Mouse (Mus musculus) cerebellum, postnatal 10 days (tissue): ENCODE measurements at regions not wholly inside any gene's neighbourhood (a gene's known extent, or its start where the extent isn't known, plus 50 kb on each side); places are given as distances from the start of the nearest gene placed in this dataset.
A peak's percentile ranks its signal among the peaks of the same experiment; 100 is the strongest.

Experiments
- DNase-seq, 2 experiments: peaks; one replicate each; pipeline ENCODE4 v3.0.0; 2021; ENCODE audit warnings: mixed read lengths in 2 of 2

DNA sequence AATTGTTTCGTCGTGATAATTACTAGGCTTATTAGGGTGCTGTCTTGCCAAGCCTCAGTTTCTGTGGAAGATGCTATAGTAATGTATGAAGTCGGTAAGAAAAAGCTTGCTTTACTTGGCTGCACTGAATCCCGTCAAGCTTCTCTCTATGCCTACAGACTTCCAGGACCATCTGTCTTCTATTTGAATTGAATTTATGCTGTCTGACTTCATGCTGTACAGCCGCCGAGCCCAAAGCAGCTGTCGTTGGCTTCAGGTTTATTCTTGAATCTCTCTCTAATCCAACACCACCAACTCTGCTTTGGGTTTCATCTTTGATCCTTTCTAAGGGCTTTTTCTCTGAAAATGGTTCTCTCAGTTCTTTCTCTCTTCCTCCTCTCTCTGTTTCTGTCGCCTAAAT is 227.4 kb upstream of the Cnr1 start:
- peak; percentile 51 to 60 for DNase-seq

DNA sequence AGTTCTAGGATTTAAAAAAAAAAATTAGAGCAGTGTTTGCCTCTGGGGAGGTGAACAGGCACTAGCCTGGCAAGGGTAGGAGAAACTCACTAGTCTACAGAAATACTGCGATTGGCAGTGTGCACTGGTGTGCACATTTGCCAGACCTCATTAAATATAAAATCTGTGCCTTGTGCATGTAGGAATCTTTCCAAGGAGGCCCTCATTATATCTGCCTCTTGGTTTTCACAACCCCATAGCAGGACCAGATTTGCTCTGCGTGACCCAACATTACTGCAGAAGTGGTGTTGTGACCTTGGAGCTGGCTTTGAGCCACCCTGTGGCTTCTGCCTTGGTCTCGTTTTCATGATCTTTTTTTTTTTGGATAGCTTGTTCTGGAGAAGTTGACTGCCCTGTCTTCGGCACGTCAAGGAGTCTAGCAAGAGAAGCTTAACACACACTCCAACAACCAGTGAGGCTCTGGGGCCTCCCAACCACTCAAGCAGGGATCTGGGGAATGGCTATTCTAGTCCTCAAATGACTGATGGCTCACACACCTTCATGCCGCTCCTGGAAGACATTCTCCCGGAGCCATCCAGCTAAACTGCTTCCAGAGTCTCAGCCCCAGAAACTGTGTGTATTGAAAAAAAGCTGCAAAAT is 222.2 kb upstream of the Cnr1 start:
- peak; percentile 78 to 82 for DNase-seq

DNA sequence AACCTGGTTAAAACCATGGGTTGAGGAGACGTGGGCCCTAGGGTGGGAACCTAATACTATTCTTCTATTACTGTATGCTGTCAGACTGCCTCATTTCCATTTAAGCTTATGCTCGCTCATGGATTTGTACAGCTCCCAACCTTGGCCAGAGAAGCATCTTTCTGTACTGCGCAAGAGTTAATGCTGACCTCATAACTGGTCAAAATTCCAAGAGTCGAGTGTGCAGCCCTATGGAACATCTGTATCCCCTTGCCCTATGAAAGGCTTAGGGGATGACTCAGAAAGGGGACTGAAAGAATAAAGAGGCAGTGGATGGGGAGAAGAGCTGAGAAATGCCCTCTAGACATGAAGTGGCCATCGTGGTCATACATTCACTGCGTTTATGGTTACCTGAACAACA is 218.7 kb upstream of the Cnr1 start:
- no peak for DNase-seq

DNA sequence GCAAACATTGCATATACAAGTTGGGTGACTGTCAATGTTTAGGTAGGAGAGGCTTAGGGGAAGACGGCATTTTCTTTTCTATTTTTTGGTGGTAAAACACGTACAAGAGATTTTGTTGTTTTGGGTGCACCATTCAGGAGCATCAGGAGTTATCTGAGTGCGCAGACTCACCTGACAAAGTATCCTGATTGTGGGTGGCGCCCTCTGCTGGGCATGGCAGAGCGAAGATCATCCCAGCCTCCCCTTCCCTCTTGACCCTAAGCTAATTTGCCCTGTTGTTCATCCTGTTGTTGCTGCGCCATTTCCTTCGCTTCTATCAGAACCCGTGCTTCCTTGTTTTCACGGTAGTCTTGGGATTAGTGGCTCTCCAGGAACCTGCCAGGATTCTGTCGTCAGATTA is 217.6 kb upstream of the Cnr1 start:
- peak; percentile 56 to 59 for DNase-seq

DNA sequence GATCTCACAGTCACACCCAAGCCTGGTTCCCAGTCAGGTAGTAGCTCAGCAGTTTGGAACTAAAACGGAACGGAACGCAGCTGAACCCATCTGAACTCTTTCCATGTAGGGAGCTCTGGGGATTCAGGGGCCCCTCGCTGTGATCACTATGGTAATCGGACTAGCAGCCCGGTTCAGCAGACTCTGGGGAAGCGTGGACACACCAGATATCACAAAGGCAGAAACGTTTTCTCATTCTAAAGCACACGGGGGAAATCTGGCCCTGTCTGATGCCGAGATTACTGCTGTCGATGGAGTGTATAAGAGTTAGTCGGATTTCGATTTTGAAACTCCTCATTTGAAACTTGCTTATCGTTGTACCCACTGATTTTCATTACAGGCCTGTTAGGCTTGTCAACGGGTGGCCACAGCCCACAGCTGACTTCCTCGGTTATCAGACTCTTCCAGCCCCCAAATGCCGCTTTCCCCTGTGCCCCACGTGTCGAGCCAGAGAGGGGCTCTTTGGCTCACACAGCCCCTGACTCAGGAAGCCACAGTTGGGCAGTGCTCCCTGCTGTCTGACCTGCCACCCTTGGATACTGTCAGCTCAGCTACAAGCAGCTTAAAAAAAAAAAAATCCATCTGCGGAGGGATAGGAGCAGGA is 207.8 kb upstream of the Cnr1 start:
- DNase-seq, result no peak

DNA sequence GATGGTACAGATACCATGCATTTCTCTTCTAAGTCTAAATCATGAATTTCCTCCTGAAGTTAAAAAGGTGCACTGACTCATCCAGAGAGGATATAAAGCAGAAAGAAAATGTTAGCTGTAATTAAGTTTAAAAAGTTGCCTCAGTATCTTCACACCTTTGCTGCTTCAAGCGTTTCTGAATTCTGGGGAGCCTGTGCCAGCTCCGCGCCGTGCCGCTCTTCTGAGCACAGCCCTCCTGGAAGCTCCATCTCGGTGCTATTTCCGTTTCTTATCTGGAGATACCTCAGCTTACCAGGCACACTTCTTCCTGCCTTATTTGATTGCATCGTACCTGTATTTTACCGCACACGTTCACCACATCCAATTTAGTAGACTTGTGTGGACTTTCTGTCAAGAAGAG is 203.4 kb upstream of the Cnr1 start:
- DNase-seq, result no peak

DNA sequence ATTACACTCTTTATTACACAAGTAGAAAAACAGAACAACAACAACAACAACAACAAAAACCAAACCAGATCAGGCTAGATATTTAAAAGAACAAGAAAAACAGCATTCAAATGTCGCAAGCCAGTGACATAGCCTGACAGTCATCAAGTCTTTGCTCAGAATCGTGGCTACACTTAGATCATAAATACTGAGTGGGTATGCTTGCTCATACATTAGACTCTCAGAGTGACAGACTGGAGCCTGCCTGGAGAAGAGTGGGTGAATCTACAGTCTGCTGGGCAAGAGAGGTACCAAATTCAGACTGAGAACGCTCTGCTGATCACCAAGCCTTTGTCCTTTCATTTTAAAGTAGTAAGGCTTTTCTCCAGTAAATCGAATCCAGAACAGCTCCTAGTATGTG is 202.4 kb upstream of the Cnr1 start:
- DNase-seq, result no peak

DNA sequence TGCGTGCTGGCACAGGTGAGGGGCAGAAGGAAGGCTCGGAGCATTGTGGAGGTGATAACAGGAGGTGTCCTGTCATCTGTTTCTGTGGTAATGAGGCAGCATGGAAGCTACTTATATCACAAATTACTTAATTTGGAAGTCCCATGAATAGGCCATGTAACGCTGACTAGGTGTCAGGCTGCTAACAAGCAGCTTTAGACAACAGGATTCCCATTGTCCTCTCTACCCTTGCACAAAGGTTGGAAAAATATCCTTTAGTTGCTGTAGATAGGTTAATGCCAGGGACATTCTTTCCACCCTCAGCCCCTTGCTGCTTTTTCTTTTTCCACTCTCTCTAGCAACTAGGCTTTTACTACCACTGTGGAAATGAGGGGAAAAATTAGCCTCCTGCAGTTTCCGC is 192.6 kb upstream of the Cnr1 start:
- no peak for DNase-seq

DNA sequence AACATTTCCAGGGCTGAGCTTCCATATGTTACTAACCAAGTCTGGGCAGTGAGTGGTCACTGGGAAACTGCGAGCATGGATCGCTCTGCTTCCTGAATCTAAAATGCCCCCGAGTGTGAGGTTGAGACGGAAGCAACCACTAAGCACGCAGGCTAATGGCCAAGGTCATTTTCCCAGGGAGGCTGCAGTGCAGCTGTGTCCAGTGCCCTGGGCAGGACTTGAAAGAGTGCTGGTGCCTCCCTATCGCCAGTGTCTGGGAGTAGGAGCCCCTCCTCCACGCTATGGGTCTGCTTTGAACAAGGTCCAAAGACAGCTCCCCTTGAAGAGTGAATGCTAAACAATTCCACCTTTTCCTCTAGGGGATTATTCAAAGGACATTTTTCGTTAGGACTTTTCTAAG is 189.5 kb upstream of the Cnr1 start:
- DNase-seq, result peak; percentile 44 to 49

DNA sequence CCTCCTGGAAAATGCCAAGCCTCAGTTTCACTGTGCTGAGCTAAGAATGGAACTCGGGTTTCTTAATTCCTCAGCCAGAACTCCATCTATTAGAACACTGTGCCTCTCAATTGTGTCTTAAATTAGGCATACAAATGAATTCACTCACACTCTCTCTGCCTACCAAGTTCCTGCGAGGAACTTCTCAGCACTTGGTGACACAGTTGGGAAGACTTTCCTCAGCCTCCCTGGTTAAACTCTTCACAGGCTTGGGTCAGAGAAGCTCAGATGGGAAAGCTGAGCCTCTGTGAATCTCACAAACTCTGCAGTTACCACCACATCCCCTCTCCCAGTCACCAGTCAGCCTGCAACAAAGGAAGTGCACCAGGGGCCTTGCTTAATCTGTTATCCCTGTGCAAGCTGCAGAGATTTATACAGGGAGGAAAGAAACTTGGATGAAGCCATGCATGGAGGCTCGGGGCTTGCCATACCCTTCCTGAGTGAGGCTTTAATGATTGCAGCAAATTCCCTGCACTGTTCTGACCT is 188.9 kb upstream of the Cnr1 start:
- peak; percentile 36 to 43 for DNase-seq

DNA sequence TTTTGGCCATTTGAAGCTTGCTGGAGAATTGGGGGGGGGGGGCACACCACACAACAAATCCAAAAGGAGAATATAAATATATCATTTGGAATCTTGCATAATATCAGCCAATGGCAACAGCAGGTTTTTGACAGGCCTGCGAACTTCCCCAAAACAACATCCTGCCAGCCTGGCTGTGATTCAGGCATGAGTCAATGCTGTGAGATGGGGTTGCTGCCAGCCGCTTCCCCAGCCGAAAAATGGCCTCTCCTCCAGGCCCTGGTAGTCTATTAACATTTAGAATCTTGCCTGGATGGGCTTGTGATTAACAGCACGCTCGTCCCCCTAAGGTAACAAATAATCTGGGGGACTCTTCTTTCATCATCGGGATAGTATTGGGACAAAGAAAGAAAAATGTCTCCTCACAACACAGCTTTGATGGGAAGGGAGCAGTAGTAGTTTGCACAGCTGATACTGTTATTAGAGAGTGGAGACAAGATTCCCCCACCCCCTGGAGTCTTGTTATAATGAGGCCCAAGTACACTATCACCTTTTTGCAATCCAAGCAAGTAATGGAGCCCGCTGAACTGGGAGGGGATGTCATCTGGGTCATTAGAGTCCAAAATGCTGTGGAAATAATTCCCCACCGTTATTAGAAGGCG is 188.2 kb upstream of the Cnr1 start:
- peak; percentile 87 to 90 for DNase-seq

DNA sequence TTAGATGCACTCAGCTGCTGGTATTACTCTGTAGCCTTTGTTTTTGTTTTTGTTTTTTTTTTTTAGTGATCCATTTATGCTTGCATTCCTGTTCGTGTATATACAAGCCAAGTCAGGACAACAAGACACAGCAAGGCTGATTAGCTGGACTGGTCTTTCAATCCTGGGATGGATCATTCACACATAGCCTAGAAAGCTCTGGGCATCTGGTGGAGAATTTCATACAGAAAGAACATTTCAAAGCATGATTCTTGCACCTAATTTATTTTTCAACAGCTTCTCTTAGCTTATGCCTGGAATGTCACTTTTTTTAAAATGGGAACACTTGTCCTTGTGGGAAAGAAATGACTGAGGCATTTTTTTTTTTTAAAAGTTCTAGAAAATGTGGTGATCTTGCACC is 187.1 kb upstream of the Cnr1 start:
- DNase-seq, result no peak

DNA sequence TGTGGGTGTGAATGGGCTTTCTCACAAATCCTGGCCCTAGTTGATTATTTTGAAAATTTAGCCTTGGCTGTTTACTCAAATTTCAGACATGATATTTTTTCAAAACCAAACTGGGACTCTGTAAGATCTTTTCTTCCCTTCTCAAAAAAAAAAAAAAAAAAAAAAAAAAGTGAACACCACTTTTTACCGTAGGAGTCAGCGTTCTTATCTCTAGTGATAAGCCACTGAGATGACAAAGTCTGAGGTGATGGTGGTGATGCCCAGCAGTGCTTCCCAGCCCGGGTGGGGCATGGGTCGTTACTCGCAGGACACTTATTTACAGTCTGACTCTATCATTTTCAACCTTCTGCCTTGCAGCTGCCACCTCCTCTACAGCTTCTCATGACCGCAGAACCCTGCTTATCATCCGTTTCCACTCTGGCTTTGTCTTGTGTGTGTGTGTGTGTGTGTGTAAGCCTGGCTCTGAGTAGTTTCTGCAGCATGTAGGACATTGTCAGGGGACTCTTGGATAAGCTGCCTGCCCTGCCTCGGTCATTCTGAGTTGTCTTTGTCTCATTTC is 186.5 kb upstream of the Cnr1 start:
- no peak for DNase-seq

DNA sequence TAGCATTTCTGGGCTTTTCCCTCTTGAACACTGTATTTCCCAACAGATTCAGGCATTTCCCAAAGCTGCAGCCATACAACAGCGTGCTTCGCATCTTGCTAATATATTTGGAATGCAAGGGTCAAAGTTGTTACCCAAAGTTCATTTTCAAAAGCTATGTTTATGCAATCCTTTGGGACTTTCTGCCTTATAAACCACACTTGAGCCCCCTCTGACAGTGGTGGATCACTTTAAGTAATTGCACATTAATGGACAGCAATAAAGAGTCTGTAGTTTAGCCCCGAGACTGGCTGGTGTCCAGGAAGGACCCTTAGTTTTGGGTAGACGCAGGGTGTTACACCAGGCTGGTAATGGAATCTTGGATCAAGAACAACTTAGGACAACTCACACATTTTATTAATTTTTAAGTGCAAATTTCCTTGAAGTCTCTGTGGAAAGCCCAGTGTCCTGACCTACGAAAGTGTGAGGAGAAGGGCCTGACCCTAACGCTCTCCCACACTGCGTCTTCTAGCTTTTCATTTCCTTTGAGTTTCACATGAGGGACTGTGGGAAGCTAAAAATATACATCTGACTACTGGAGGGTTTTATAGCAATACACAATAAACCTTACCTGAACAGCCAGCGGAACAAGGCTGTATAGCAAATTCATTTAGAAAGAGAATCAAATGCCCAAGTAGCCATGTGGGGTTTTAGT is 185.0 kb upstream of the Cnr1 start:
- no peak for DNase-seq

DNA sequence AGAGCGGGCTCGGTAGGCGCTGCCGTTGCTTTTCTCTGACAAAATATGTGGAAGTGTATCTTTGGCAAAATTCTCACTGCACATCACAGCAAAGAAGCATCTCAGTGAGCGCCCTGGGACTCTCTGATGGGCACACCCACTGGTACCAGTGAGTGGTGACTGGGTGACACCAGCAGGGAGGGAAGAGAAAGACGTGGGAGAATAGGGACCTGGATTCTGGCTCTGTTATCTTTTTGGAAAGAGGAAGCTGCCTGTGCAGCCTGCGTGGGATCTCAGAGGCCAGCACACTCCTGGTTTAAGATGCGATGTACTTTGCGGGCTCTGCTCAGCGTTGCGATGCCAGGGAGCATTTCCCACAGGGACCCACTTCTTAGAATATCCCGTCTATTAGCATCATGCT is 183.4 kb upstream of the Cnr1 start:
- no peak for DNase-seq

DNA sequence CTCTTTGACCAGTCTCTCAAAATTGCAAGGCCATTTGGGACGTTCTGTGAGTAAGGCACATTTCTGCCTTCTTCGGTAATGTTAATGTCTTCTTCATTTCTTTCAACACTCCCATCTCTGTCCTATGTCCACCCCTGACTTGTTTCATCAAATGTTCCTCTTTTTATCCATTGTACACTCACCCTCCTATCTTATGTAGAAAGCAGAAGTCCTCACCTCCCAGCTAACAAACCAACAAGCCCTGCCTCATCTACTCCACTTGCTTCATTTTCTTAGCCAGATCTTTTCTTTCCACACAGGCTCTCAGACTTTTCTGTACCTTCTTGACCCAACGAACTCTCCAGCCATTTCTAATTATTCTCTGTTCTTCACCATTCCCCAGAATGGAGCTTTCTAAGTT is 179.2 kb upstream of the Cnr1 start:
- no peak for DNase-seq

DNA sequence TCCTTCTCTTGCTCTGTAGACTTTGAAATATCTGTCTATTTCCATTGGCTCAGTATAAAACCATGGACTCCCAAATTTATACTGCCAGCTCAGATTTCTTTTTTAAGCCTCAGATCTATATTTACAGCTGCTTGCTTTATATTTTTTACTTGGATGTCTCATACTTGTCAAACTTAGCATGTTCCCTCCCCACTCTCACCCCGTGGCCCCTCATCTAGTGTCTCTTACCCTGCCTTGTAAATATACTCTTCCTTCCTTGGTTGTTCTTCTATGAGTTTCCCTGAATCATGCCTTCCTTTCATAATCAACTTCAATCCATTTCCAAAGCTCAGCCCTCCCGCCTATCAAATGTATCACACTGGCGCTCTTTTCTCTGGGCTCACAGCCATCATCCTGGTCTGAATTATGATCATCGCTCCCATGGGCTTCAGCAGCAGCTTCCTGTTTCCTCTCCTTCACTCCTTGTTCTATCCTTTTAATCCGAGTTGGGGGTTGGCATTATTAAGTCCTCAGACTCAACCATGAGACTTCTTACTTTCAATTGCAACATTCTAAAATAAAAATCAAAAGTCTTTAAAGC is 177.0 kb upstream of the Cnr1 start:
- peak in 1 of 2 experiments; percentile 17 for DNase-seq

DNA sequence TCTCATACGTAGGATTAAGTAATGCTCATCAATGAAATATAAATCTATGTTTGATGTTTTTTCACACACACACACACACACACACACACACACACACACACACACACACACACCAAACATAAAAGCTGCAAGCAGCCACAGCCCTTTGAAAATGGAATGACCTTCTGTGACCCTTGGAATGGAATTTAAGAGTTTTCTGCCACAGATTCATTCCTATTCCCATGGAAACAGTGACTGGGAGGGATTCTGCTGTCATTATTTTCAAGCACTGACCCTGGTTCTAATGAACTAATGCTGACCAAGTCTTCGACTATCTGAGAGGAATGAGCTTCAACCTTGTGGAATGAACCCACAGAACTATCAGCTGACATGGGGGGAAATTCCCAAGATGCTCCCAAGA is 156.7 kb upstream of the Cnr1 start:
- DNase-seq, result peak in 1 of 2 experiments; percentile 13

DNA sequence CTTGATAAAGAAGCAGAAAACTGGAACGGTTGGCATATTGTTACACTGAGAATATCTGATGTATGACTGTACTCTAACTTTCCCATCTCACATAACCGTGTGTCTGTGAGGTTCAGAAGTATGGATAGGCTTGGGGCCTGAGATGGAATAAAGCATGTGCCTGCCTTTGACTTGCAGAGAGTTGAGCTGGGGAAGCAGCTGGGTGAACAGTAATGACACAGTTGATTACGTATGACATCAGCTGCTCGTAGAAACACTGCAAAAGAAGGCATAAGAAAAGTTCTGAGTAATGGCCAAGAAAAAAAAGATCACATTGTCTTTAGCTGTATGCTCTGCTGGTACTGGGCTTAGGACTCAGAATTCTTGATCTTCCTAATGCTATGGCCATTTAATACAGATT is 138.4 kb upstream of the Cnr1 start:
- DNase-seq, result no peak

DNA sequence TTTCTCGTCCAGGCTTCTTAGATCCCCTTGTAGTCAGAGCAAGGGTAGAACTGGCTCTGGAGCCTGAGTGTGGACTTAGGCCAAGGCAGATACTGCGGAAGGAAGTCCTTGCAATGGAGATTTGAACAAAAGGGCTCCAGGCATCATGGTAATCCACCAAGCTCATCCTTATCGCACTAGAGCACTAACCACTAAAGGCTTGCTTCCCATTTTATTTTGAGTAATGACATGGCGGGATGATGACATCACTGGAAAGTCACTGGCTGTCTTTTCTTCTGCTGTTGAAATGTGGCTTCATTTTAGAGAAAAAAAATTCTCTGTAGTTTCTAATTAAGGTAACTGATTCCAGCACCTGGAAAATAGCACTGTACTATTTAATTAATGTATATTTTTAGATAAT is 137.4 kb upstream of the Cnr1 start:
- DNase-seq, result no peak

DNA sequence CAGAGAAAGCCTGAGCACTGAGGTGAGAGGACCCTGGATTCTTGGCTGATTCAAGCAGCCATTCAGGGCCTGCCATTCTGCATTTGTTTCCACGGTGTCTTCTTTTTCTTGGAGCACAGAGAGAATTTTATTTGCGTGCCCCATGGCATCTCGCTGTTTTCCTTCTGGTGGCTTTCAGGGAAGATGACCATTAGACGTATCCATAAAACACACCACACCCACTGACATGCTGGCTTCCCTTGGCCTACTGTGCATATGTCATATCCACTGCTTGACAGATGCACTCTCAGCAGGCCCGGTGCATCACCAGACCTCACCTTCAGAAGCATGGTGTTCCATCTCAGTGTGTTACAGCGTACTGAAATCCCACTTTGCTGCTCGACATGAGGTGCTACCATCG is 131.0 kb upstream of the Cnr1 start:
- peak; percentile 81 to 89 for DNase-seq

DNA sequence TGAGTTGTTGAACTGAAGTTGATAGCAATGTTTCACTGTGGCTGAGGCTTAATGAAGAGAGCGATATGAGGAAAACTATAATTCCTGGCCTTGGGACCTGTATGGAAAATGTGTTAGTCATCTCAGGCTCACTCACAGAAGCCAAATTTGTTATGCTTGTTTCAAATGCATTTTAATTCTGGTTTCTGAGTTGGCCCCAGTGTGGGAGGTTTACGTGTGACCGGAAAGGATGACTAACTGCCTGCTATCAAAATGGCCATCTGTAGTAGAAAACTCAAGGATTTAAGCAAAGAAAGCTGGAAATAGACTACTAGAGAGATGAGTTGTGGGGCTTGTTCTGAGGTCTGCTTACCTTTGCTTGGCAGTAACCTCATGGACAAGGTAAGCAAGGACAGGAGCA is 128.9 kb upstream of the Cnr1 start:
- no peak for DNase-seq

DNA sequence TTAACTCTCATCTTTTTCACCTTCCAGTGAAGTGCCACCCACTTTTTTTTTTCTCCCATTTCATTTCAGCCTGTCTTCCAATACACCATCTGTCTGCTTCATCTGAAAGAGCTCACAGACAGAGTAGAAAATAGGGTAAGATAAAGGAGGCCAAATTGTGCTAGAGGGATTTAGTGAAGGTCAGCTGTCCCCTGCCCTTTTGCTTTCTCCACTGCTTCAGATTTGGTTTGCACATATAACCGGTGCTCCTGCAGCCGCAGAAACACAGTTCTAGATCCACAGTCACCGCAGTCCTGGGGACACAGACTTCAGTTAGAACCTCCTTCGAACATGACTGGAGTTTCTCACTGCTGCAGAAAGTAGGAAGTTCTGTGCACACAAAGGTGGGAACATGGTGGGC is 126.4 kb upstream of the Cnr1 start:
- DNase-seq, result no peak
